Mouse (Mus musculus): ENCODE results near the gene Ncdn.

The Ncdn gene

GRCm38 (mm10) chr4:126706630-126707438, 46.4 kb downstream of the Ncdn start:
- no peak for DNase-seq

GRCm38 (mm10) chr4:126696908-126697307, 56.3 kb downstream of the Ncdn start:
- DNase-seq: no peak
